Mouse (Mus musculus) hindbrain, embryonic 12.5 days (tissue): ENCODE results near the gene Atf4. TPM values are rescaled to one million over a fixed set of nuclear protein-coding genes. Genes with fewer than 3 reads are reported as not detected.

Experiments used
- ATAC-seq: fragments of 200-750 bp; cut with Nextera tagmentation; 2 replicates; pipeline ENCODE4 v1.8.0; 2017; ENCODE audit warnings: moderate TSS enrichment; ENCODE audit not compliant: low FRiP score
- H3K27ac ChIP-seq: fragments of 300-500 bp; sonication (generic); 2 replicates; pipeline ENCODE4 v1.5.1; 2016; ENCODE audit warnings: mild to moderate bottlenecking
- H3K27me3 ChIP-seq: fragments of 300-500 bp; sonication (generic); 2 replicates; pipeline ENCODE4 v1.6.1; 2016; ENCODE audit warnings: mild to moderate bottlenecking
- H3K36me3 ChIP-seq: fragments of 300-500 bp; sonication (generic); 2 replicates; pipeline ENCODE4 v1.6.1; 2016; ENCODE audit warnings: mild to moderate bottlenecking
- H3K4me1 ChIP-seq: fragments of 300-500 bp; sonication (generic); 2 replicates; pipeline ENCODE4 v1.6.1; 2016
- H3K4me2 ChIP-seq: fragments of 300-500 bp; sonication (generic); replicated peaks from 2 replicates; pipeline ENCODE4 v1.6.1; 2016; ENCODE audit warnings: mild to moderate bottlenecking
- H3K4me3 ChIP-seq: fragments of 300-500 bp; sonication (generic); 2 replicates; pipeline ENCODE4 v1.5.1; 2016; ENCODE audit warnings: mild to moderate bottlenecking
- H3K9ac ChIP-seq: fragments of 300-500 bp; sonication (generic); 2 replicates; pipeline ENCODE4 v1.6.1; 2016; ENCODE audit warnings: mild to moderate bottlenecking, moderate library complexity
- H3K9me3 ChIP-seq: fragments of 300-500 bp; sonication (generic); replicated peaks from 2 replicates; pipeline ENCODE4 v1.6.1; 2016; ENCODE audit warnings: mild to moderate bottlenecking
- WGBS: fragments of 180-500 bp; shearing (Covaris S2); methylation state at CpG from one replicate; pipeline ENCODE4 v1.1.7; 2016; 5-methylcytosine and 5-hydroxymethylcytosine counted together
- polyA plus RNA-seq: library from polyadenylated mRNA; unstranded; fragments of >200 nt; fragmentation: Nextera tagmentation; extraction: Ambion mirVana; gene quantifications from 2 replicates; pipeline ENCODE4 v1.2.1, GENCODE M21; 2016

Gene Atf4
- polyA plus RNA-seq, 1 experiment from 2014 or later: 115 TPM

GRCm38 (mm10) chr15:80255646-80256121 lies 700 bp downstream of the Atf4 start:
- Histone ChIP-seq H3K4me1 (peaks cover 40% of the 10 kb centered on the region), H3K4me2 (peak overlapping the region; percentile 92), H3K9ac (peak overlapping the region; percentile 100), H3K36me3 (peaks cover 55% of the 10 kb centered on the region), H3K27ac (peak overlapping the region; percentile 99), H3K27me3 (no peaks in the 10 kb centered on the region), H3K9me3 (no peaks in the 10 kb centered on the region), H3K4me3 (peak overlapping the region; percentile 100)
- under 1% methylated on average over 40 of the region's 51 CpGs for WGBS
- peak; percentile 42 for ATAC-seq

GRCm38 (mm10) chr15:80256242-80256641 lies 1.3 kb downstream of the Atf4 start:
- Histone ChIP-seq H3K27ac (peak overlapping the region; percentile 99), H3K4me2 (peak overlapping the region; percentile 92), H3K4me1 (peaks cover 40% of the 10 kb centered on the region), H3K27me3 (no peaks in the 10 kb centered on the region), H3K36me3 (peaks cover 55% of the 10 kb centered on the region), H3K9ac (peak overlapping the region; percentile 100), H3K9me3 (no peaks in the 10 kb centered on the region), H3K4me3 (peak overlapping the region; percentile 100)
- WGBS: 12% methylated on average over 16 of the region's 16 CpGs
- ATAC-seq: no peak

GRCm38 (mm10) chr15:80256656-80257601 lies 1.9 kb downstream of the Atf4 start:
- peaks cover 48% of the 10 kb centered on the region for H3K36me3 ChIP-seq
- H3K4me3 ChIP-seq: peak overlapping the region; percentile 100
- peak overlapping the region; percentile 99 for H3K27ac ChIP-seq
- no peaks in the 10 kb centered on the region for H3K27me3 ChIP-seq
- 67% methylated on average over 12 of the region's 12 CpGs for WGBS
- no peaks in the 10 kb centered on the region for H3K9me3 ChIP-seq
- H3K4me2 ChIP-seq: peak overlapping the region; percentile 92
- peaks cover 40% of the 10 kb centered on the region for H3K4me1 ChIP-seq
- ATAC-seq: no peak
- H3K9ac ChIP-seq: peak overlapping the region; percentile 100

DNA sequence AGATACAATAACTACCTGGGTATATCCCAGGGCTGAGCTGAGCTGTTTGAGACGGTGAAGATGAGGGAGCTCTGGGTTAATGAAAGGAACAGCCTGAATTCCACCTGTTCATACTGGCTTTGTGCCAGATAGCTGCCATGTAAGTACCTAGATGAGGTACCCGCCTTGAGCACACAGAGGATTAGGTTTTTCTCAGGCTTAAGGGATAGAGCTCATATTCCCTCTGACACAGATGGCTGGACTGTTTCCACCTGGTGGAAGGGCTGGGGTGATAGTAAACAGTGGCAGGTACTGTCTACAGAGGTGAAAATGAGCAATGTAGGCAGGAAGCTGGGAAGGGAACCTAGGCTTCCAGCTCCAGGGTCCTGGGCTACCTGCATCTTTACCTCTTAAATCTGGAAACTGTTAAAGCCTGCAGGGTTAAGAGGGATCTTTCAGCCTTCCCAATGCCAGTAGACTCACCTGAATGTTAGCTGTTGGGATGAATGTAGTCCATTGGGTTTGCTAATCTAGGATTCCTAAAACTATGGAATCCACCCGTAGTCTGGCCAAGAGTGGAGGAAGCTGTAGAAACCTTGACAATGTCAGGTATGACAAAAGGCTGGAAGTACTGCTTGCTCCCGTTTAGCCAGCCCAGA lies 2.7 kb downstream of the Atf4 start:
- H3K36me3 ChIP-seq: peaks cover 44% of the 10 kb centered on the region
- peak overlapping the region; percentile 92 for H3K4me2 ChIP-seq
- ATAC-seq: no peak
- WGBS: 37% methylated on average over 4 of the region's 4 CpGs
- H3K4me1 ChIP-seq: peaks cover 40% of the 10 kb centered on the region
- H3K9ac ChIP-seq: peak overlapping the region; percentile 100
- no peaks in the 10 kb centered on the region for H3K27me3 ChIP-seq
- H3K4me3 ChIP-seq: peak overlapping the region; percentile 100; the same call in 1 of the 2 replicates
- H3K27ac ChIP-seq: peak overlapping the region; percentile 99; the same call in 1 of the 2 replicates
- no peaks in the 10 kb centered on the region for H3K9me3 ChIP-seq

- Histone ChIP-seq H3K4me2 (no peak overlapping the region; the same call in 1 of the 2 replicates), H3K9me3 (no peaks in the 10 kb centered on the region), H3K36me3 (peaks cover 44% of the 10 kb centered on the region), H3K9ac (peak overlapping the region; percentile 2; the same call in 1 of the 2 replicates), H3K27me3 (no peaks in the 10 kb centered on the region), H3K27ac (peak overlapping the region; percentile 55), H3K4me3 (no peak overlapping the region), H3K4me1 (peaks cover 44% of the 10 kb centered on the region)
- ATAC-seq: no peak
- 65% methylated on average over 11 of the region's 11 CpGs for WGBS
Measured at GRCm38 (mm10) chr15:80258240-80259170, 3.5 kb downstream of the Atf4 start.

GRCm38 (mm10) chr15:80259406-80260045 lies 4.5 kb downstream of the Atf4 start:
- H3K4me2 ChIP-seq: no peak overlapping the region
- H3K9me3 ChIP-seq: no peaks in the 10 kb centered on the region
- H3K27ac ChIP-seq: peak overlapping the region; percentile 40; the same call in 1 of the 2 replicates
- 61% methylated on average over 8 of the region's 8 CpGs for WGBS
- ATAC-seq: no peak
- peak overlapping the region; percentile 32; the same call in 1 of the 2 replicates for H3K9ac ChIP-seq
- peaks cover 44% of the 10 kb centered on the region for H3K36me3 ChIP-seq
- H3K27me3 ChIP-seq: no peaks in the 10 kb centered on the region
- peaks cover 40% of the 10 kb centered on the region for H3K4me1 ChIP-seq
- no peak overlapping the region for H3K4me3 ChIP-seq

DNA sequence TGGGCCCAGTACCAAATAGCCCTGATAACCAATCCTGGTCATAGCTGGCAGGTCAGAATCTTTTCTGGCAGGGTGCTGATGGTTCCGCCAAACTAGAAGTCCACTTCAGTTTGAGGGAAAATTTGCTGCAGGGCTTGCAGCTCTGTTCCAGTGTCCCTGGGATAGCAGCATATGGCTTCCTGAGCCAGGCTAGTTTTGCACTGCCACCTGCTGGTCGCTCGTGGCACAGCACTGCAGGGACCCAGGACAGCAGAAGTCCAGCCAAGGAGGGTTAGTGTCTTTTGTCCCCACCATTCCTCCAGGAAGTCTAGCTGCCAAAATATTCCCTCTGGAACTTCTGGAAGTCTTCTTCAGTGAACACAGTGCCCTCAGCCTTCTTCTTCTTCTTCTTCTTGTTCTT lies 5.7 kb downstream of the Atf4 start:
- H3K4me3 ChIP-seq: no peak overlapping the region
- H3K27ac ChIP-seq: 0 out of 2 replicates have a peak overlapping the region, but pooled peaks have one; percentile 13
- 22% methylated on average over 3 of the region's 3 CpGs for WGBS
- ATAC-seq: no peak
- H3K9me3 ChIP-seq: no peaks in the 10 kb centered on the region
- H3K27me3 ChIP-seq: no peaks in the 10 kb centered on the region
- peaks cover 44% of the 10 kb centered on the region for H3K36me3 ChIP-seq
- H3K4me2 ChIP-seq: no peak overlapping the region
- no peak overlapping the region for H3K9ac ChIP-seq
- peaks cover 39% of the 10 kb centered on the region for H3K4me1 ChIP-seq

DNA sequence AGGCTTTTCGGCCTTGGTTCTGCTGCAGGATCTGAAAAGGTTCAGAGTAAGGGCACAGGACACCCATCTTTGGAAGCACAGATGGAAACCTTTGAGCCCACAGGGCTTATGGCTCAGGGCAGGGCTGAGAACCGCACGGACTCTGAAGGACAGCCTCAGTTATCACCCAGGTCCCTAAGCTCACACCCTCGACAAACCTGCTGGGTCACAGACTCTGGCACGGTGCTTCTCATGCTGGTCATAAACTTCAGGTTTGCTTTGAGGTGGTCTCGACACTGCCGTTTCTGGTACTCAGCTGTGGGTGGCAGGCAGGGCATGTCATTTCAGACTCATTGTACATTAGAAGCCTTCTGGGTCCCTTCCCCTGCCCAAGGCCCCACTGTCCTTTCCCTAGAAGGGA lies 6.1 kb downstream of the Atf4 start:
- Histone ChIP-seq H3K4me2 (no peak overlapping the region), H3K36me3 (peaks cover 44% of the 10 kb centered on the region), H3K27ac (no peak overlapping the region), H3K9me3 (no peaks in the 10 kb centered on the region), H3K27me3 (no peaks in the 10 kb centered on the region), H3K4me1 (peaks cover 39% of the 10 kb centered on the region), H3K4me3 (no peak overlapping the region), H3K9ac (no peak overlapping the region)
- 86% methylated on average over 7 of the region's 7 CpGs for WGBS
- no peak for ATAC-seq

GRCm38 (mm10) chr15:80263610-80264575 lies 8.9 kb downstream of the Atf4 start, which contains the start of gene Rps19bp1:
TSS of gene Rps19bp1 (minus strand) at chr15:80264315.
- Histone ChIP-seq H3K9me3 (no peaks in the 10 kb centered on the region), H3K9ac (peak within 1 kb of the TSS; percentile 82), H3K4me3 (peak within 1 kb of the TSS; percentile 74), H3K4me1 (peaks cover 15% of the 10 kb centered on the region), H3K27ac (peak within 1 kb of the TSS; percentile 57; the same call in 1 of the 2 replicates), H3K27me3 (no peaks in the 10 kb centered on the region), H3K4me2 (peak within 1 kb of the TSS; percentile 84), H3K36me3 (peaks cover 17% of the 10 kb centered on the region)
- WGBS: 2% methylated on average over 65 of the region's 66 CpGs
- peak; percentile 83 for ATAC-seq

DNA sequence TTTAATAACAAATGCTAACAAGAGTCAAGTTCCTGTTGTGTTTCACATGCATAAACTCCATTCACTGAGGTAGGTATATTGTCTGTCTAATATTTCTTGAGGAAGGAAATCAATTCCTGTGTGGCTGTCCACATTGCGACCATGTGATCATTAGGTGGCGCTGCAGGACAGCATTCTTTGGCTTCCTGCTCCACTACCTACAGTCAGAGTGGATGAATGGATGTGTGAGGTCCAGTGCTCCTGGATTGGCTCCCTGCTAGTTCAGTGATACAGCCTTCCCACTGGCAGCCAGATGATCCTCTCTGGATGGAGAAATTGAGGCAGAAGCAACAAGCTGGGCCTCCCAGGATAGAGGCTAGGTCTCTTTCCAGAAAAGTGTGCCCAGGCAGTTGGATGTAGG lies 11.3 kb downstream of the Atf4 start:
- WGBS: 0% methylated on average over 2 of the region's 2 CpGs

More for the DNA sequence above, 11.3 kb downstream of the Atf4 start:
- no peaks in the 10 kb centered on the region for H3K9me3 ChIP-seq
- H3K4me1 ChIP-seq: peaks cover 13% of the 10 kb centered on the region
- 0 out of 2 replicates have a peak, but pooled peaks have one; percentile 29 for ATAC-seq
- H3K4me2 ChIP-seq: no peak overlapping the region
- H3K4me3 ChIP-seq: no peak overlapping the region
- H3K27me3 ChIP-seq: no peaks in the 10 kb centered on the region
- H3K36me3 ChIP-seq: no peaks in the 10 kb centered on the region
- H3K9ac ChIP-seq: no peak overlapping the region
- no peak overlapping the region for H3K27ac ChIP-seq
